Mouse (Mus musculus): ENCODE results near the gene Uty. TPM values are rescaled to one million over a fixed set of nuclear protein-coding genes. Genes with fewer than 3 reads are reported as not detected.

The Uty gene
- 6.7 and 7.1 TPM in 2 replicates for polyA plus RNA-seq (2015; fragmentation: Nextera tagmentation; extraction: Ambion mirVana)

DNA sequence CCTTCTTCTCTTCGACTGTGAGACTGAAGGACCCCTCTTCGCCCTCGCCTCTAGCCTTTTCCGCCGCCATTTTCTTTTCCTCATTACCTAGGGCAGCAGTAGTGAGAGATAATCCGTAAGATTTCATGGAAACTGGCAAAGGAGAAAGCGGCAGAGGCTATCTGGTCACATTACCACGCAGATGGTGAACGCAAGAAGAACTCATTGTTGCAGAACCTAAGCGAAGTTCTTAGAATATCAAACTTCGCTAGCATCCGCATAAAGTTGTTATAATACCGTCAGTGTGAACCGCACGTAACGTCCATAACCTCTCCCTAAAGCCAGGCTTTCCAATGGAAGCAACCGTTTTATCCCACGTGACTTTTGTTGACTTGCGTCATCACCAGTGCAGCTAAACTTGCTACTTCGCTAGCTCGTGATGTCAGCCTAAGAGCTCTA, at the start of gene Uty:
Gene Uty, minus strand, starts transcription at position 334 of the 438 bp plus-strand sequence.
- Histone ChIP-seq H3K27me3 (replicated peaks) (no peaks in the 10 kb centered on the region), H3K36me3 (replicated peaks) (no peaks in the 10 kb centered on the region), H3K4me1 (no peaks in the 10 kb centered on the region), H3K4me3 (peak within 1 kb of the TSS; percentile 44), H3K9me3 (no peaks in the 10 kb centered on the region), H3K4me2 (peak within 1 kb of the TSS; percentile 38), H3K9ac (peak within 1 kb of the TSS; percentile 46), H3K27ac (peak within 1 kb of the TSS; percentile 72)
- WGBS, result 0% methylated on average over 15 of the region's 21 CpGs
- ATAC-seq (replicated peaks), result peak; percentile 99

DNA sequence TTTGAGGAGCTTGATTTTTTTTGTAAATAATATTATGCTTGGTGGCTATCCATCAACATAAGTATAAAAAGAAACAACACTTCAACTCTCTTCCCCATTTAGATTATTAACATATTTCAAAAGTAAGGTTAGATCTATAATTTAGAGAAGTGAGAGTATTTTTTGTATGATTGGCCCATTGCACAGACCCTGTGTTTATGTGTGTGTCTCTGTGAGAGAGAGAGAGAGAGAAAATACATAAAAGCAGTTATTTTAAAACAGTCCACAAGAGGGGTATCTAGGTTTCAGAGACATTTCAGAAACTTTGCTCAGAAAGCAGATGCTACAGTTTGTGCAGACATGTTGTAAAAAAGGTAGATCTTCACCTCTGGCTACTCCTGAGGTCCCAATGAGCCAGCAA, 48.1 kb upstream of the Uty start:
- no peak for ATAC-seq (replicated peaks)
- Histone ChIP-seq H3K36me3 (replicated peaks) (no peaks in the 10 kb centered on the region), H3K4me2 (no peak overlapping the region), H3K9ac (no peak overlapping the region), H3K27ac (no peak overlapping the region), H3K4me3 (no peak overlapping the region), H3K27me3 (replicated peaks) (no peaks in the 10 kb centered on the region), H3K9me3 (no peaks in the 10 kb centered on the region), H3K4me1 (no peaks in the 10 kb centered on the region)

DNA sequence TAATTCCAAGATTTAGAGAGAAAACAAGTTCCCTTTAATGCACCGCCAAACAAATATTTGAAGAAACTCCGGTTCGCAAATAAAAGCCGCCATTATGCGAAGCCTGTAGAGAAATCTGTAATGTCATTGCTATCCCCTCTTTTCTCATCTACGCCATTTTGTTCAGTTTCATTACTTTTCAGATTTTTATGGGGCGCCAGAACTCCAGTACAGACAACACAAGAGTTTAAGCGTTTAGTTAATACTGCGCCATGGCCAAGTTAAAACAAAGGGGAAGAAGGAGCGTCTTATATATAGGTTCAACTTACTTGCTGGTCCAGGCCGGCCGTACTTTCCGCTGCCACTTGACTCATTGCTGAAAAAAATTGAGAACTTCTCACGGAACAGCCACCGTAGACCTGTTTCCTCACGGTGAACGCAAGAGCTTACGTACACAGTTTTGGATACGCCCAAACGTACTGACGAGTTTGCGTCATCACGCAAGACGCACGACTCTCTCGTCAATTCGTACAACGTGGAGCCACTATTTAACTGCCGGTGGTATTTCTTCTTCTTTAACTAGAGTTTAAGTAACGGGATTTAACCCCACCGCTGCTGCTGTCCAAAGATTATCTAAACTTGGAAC, 40.7 kb upstream of the Uty start, which contains the start of gene Ddx3y:
Gene Ddx3y, minus strand, starts transcription at position 459 of the 625 bp plus-strand sequence.
- peak within 1 kb of the TSS; percentile 42 for H3K4me3 ChIP-seq
- ATAC-seq (replicated peaks), result peak; percentile 99
- H3K36me3 ChIP-seq (replicated peaks), result no peaks in the 10 kb centered on the region
- peak within 1 kb of the TSS; percentile 38 for H3K4me2 ChIP-seq
- no peaks in the 10 kb centered on the region for H3K4me1 ChIP-seq
- 0% methylated on average over 29 of the region's 31 CpGs for WGBS
- H3K27ac ChIP-seq, result peak within 1 kb of the TSS; percentile 55
- peak within 1 kb of the TSS; percentile 27 for H3K9ac ChIP-seq
- no peaks in the 10 kb centered on the region for H3K27me3 ChIP-seq (replicated peaks)
- no peaks in the 10 kb centered on the region for H3K9me3 ChIP-seq

DNA sequence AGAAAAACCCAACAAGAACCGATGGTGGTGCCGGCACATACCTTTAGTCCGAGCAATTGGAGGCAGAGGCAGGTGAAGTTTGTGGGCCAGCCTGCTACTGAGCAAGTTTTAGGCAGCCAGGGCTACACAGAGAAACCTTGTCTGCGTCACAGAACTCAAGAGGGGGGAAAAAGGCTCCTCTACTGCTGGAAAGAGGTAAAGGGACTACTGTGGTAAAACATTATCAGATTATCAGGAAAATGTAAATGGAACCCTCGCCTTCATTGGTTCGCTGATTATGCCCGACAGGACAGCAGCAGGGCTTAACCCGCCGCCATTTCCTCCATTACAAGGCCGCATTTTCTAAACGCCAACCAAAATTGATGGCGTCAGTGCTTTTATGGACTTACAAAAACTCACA, 40.2 kb upstream of the Uty start:
- peak overlapping the region; percentile 42 for H3K4me3 ChIP-seq
- H3K4me2 ChIP-seq, result peak overlapping the region; percentile 38
- H3K9ac ChIP-seq, result peak overlapping the region; percentile 27
- no peaks in the 10 kb centered on the region for H3K27me3 ChIP-seq (replicated peaks)
- H3K4me1 ChIP-seq, result no peaks in the 10 kb centered on the region
- peak; percentile 69 for ATAC-seq (replicated peaks)
- H3K27ac ChIP-seq, result peak overlapping the region; percentile 55; the same call in 1 of the 2 replicates
- 6% methylated on average over 11 of the region's 12 CpGs for WGBS
- H3K36me3 ChIP-seq (replicated peaks), result no peaks in the 10 kb centered on the region
- no peaks in the 10 kb centered on the region for H3K9me3 ChIP-seq

DNA sequence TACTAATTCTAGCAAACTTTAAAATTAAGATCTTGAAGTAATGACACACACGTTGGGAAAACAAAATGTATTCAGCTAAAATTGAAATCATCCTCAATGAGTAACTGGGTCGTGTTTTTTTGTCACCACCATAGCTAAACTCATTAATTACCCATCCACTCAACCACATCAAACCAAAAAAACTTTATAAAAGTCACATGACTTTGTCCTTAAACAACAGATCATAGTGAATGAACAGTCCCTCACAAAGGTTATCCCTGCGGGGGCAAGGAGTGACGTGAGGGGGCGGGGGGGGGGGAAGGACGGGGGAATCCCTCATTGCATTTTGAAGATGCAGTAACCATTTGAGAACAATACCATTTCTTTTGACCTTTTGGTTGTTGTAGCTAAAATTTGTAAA, 558 bp upstream of the Uty start:
- Histone ChIP-seq H3K36me3 (replicated peaks) (no peaks in the 10 kb centered on the region), H3K9ac (no peak overlapping the region), H3K27me3 (replicated peaks) (no peaks in the 10 kb centered on the region), H3K9me3 (no peaks in the 10 kb centered on the region), H3K4me1 (no peaks in the 10 kb centered on the region), H3K27ac (no peak overlapping the region), H3K4me2 (peak overlapping the region; percentile 22; the same call in 1 of the 2 replicates), H3K4me3 (peak overlapping the region; percentile 44; the same call in 1 of the 2 replicates)
- ATAC-seq (replicated peaks), result peak; percentile 50
- 43% methylated on average over 5 of the region's 6 CpGs for WGBS

DNA sequence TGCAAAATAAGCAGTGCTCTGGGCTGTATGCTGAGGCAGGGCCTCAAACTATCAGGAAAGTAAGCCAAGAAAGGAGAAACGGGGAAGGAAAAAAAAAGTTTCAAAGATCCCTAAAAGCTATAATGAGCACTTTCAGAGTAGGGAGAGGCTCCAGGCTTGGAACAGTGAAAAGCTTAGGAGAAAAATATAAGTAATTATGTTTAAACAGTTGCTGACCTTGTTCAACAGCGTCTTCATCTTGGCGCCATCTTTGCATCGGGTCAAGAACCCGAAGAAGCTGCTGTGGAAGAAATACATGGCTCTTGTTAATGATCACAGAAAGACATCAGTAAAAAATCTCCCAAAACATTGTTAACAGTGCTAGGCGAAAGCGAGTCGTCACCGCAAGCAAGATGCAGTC, 619 bp downstream of the Uty start:
- Histone ChIP-seq H3K27ac (peak overlapping the region; percentile 72), H3K27me3 (replicated peaks) (no peaks in the 10 kb centered on the region), H3K36me3 (replicated peaks) (no peaks in the 10 kb centered on the region), H3K4me1 (no peaks in the 10 kb centered on the region), H3K4me2 (peak overlapping the region; percentile 38), H3K4me3 (peak overlapping the region; percentile 44), H3K9ac (peak overlapping the region; percentile 46), H3K9me3 (no peaks in the 10 kb centered on the region)
- WGBS, result 6% methylated on average over 2 of the region's 9 CpGs
- ATAC-seq (replicated peaks), result peak; percentile 16

DNA sequence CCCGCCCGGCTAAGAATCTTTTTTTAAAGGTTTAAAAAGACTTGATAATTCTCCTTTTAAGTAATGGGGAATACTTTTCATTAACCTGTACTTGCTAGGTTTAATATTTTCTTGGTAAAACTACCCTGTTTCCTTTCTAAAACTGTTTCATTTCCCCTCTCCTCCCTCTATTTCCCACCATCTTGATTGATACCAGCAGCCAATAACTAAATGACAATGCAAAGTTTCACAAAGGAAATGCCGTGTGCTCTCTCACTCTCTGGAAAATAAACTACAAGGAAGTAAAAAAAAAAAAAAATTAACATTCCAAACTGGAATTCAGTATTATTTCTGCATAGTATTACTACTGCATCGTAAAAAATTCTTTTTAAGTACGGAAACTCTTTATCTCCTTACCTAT, 1.1 kb downstream of the Uty start:
- Histone ChIP-seq H3K36me3 (replicated peaks) (no peaks in the 10 kb centered on the region), H3K9me3 (no peaks in the 10 kb centered on the region), H3K4me3 (peak overlapping the region; percentile 44), H3K4me1 (no peaks in the 10 kb centered on the region), H3K4me2 (peak overlapping the region; percentile 38), H3K9ac (no peak overlapping the region), H3K27me3 (replicated peaks) (no peaks in the 10 kb centered on the region), H3K27ac (no peak overlapping the region)
- ATAC-seq (replicated peaks), result no peak
- 68% methylated on average over 5 of the region's 5 CpGs for WGBS

DNA sequence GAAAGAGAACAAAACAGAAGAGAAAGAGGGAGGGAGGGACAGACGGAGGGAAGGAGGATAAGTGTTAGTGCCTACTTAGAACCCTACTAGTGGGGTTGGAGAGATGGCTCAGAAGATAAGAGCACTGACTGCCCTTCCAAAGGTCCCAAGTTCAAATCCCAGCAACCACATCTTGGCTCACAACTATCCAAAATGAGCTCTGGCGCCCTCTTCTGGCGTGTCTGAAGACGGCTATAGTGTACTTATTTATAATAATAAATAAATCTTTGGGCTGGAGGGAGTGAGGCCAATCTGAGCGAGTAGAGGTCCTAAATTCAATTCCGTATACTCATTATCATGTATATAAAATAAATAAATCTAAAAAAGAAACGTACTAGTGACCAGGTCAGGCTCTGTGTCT, 25.6 kb downstream of the Uty start:
- H3K36me3 ChIP-seq (replicated peaks), result no peaks in the 10 kb centered on the region
- no peak overlapping the region for H3K27ac ChIP-seq
- no peaks in the 10 kb centered on the region for H3K9me3 ChIP-seq
- H3K27me3 ChIP-seq (replicated peaks), result no peaks in the 10 kb centered on the region
- WGBS, result 87% methylated on average over 7 of the region's 7 CpGs
- no peak overlapping the region for H3K4me3 ChIP-seq
- H3K9ac ChIP-seq, result no peak overlapping the region
- H3K4me1 ChIP-seq, result no peaks in the 10 kb centered on the region
- no peak for ATAC-seq (replicated peaks)
- H3K4me2 ChIP-seq, result no peak overlapping the region

DNA sequence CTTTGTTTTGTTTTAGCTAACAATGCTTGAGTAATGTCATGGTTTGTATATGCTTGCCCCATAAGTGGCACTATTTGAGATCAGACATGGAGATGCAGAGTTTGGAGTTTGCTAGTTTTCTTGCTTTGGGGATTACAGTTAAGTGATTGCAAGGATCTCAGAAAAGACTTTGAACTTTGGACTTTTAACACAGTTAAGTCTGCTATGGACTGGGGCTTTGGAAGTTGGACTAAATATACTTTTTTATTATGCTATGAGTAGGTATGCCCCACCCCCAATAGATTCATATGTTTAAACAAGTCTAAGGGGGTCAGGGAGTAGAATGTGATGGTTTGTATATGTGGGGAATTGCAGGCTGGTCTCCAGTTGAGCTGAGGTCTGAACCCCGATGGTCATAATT, 67.1 kb downstream of the Uty start:
- WGBS, result 100% methylated on average over 1 of the region's 1 CpGs
- Histone ChIP-seq H3K27ac (no peak overlapping the region), H3K4me1 (no peaks in the 10 kb centered on the region)

DNA sequence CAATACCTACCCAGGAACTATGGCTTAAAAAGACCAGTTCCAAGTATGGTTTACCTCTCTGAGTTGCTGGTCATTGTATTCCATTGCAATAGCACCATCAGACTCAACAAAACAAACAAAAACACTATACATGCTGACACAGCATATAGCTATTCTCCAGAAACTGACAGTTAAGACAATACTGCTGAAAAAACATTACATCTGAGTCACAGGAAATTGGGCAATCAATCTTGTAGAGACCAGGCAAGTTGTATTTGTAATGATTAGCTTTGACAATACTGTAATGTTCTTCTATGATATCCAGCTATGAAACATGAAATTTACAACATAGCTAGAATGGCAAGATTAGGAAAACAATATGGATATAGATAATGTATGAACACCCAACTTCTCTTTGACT, 82.5 kb downstream of the Uty start:
- H3K4me3 ChIP-seq, result no peak overlapping the region
- no peak for ATAC-seq (replicated peaks)
- H3K9ac ChIP-seq, result no peak overlapping the region
- no peaks in the 10 kb centered on the region for H3K36me3 ChIP-seq (replicated peaks)
- no peaks in the 10 kb centered on the region for H3K4me1 ChIP-seq
- H3K9me3 ChIP-seq, result no peaks in the 10 kb centered on the region
- no peaks in the 10 kb centered on the region for H3K27me3 ChIP-seq (replicated peaks)
- no peak overlapping the region for H3K4me2 ChIP-seq
- H3K27ac ChIP-seq, result no peak overlapping the region

More for the DNA sequence above, 67.1 kb downstream of the Uty start:
- H3K36me3 ChIP-seq (replicated peaks), result no peaks in the 10 kb centered on the region
- no peak overlapping the region for H3K4me2 ChIP-seq
- H3K27me3 ChIP-seq (replicated peaks), result no peaks in the 10 kb centered on the region
- no peak for ATAC-seq (replicated peaks)
- no peak overlapping the region for H3K9ac ChIP-seq
- H3K4me3 ChIP-seq, result no peak overlapping the region
- H3K9me3 ChIP-seq, result no peaks in the 10 kb centered on the region

DNA sequence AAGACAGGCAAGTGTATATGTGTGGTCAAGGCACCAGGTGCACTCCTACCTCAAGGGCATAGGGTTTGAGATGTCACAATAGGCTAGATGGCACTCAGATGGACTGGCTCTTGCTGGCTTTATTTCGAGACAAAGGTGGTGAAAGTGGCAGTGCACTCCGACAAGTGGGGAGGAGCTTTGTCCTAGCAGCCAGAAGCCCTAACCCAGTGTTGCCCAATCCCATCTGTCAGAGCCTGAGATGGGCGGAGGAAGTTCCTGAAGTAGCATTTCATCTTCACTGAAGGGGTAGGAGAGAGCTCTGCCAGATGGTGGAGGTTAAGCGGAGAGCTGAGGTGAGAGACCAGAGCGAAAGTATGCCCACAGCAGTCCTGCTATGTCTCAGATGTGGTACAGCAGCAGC, 129.4 kb downstream of the Uty start:
- H3K4me2 ChIP-seq, result no peak overlapping the region
- H3K9ac ChIP-seq, result no peak overlapping the region
- no peak overlapping the region for H3K4me3 ChIP-seq
- H3K27me3 ChIP-seq (replicated peaks), result no peaks in the 10 kb centered on the region
- H3K4me1 ChIP-seq, result no peaks in the 10 kb centered on the region
- H3K36me3 ChIP-seq (replicated peaks), result no peaks in the 10 kb centered on the region
- no peak overlapping the region for H3K27ac ChIP-seq
- no peak for ATAC-seq (replicated peaks)
- H3K9me3 ChIP-seq, result no peaks in the 10 kb centered on the region
- WGBS, result 81% methylated on average over 5 of the region's 5 CpGs

DNA sequence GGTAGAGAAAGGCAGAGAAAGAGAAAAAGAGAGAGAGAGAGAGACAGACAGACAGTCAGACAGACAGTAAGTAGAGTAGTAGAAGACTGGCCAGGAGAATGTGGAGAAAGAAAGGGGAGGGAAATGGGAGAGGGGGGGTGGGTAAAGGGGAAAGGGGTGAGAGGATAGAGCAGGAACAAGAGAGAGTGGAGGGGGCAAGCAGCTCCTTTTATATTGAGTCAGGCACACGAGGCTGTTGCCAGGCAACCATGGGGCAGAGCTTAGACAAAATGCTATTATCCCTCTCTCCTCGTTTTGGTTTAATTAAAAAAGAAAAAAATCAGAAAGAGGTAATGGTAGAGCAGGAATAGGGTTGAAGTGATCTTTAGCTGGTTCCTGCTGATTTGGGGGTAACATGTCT, 131.5 kb downstream of the Uty start:
- Histone ChIP-seq H3K27ac (no peak overlapping the region), H3K27me3 (replicated peaks) (no peaks in the 10 kb centered on the region), H3K4me2 (no peak overlapping the region), H3K9me3 (no peaks in the 10 kb centered on the region), H3K36me3 (replicated peaks) (no peaks in the 10 kb centered on the region), H3K9ac (no peak overlapping the region), H3K4me3 (no peak overlapping the region), H3K4me1 (no peaks in the 10 kb centered on the region)
- WGBS, result no CpG with 5 or more reads among the region's 2 CpGs
- ATAC-seq (replicated peaks), result peak; percentile 73
